Mouse (Mus musculus) kidney, adult 2 months (tissue): ENCODE data around the gene Trim32. TPM values are rescaled to one million over a fixed set of nuclear protein-coding genes. Genes with fewer than 3 reads are reported as not detected.

Source experiments
- DNase-seq: peaks from one replicate; pipeline ENCODE4 v3.0.0; 2021
- H3K27ac ChIP-seq: fragments of 200-500 bp; 2 replicates; pipeline ENCODE4 v1.5.1; 2012; ENCODE audit warnings: low read depth, low read length, control low read depth, inconsistent platforms; ENCODE audit not compliant: insufficient read depth
- H3K27me3 ChIP-seq: fragments of 200-500 bp; replicated peaks from 2 replicates; pipeline ENCODE4 v1.6.1; 2012; ENCODE audit warnings: mild to moderate bottlenecking, moderate library complexity, low read length, inconsistent platforms; ENCODE audit not compliant: control insufficient read depth, insufficient read depth
- H3K36me3 ChIP-seq: fragments of 200-500 bp; 2 replicates; pipeline ENCODE4 v1.6.1; 2012; ENCODE audit warnings: mild to moderate bottlenecking, moderate library complexity, low read length, inconsistent platforms; ENCODE audit not compliant: control insufficient read depth, insufficient read depth
- H3K4me1 ChIP-seq: fragments of 200-500 bp; 2 replicates; pipeline ENCODE4 v1.6.1; 2011; ENCODE audit warnings: low read length; ENCODE audit not compliant: control insufficient read depth, insufficient read depth
- H3K4me3 ChIP-seq: fragments of 200-500 bp; 2 replicates; pipeline ENCODE4 v1.5.1; 2011; ENCODE audit warnings: mild to moderate bottlenecking, low read depth, low read length, control low read depth; ENCODE audit not compliant: insufficient read depth
- CTCF ChIP-seq: fragments of 200-500 bp; conservative IDR thresholded peaks from 2 replicates; pipeline ENCODE4 v1.5.1; 2011; ENCODE audit warnings: low read depth, mild to moderate bottlenecking, control low read depth, low read length, moderate library complexity, mixed read lengths; ENCODE audit not compliant: insufficient read depth, insufficient read length
- POLR2A ChIP-seq: fragments of 200-500 bp; IDR thresholded peaks from one replicate; pipeline ENCODE4 v1.6.1; 2011; ENCODE audit warnings: low read depth, low read length, control low read depth
- WGBS: fragments of 180-500 bp; shearing (Covaris S2); methylation state at CpG from one replicate; pipeline ENCODE4 v1.1.7; 2018; 5-methylcytosine and 5-hydroxymethylcytosine counted together
- polyA plus RNA-seq: library from polyadenylated mRNA; depleted of rRNA; stranded (reverse); fragments of >200 nt; gene quantifications from 2 replicates; pipeline ENCODE4 v1.2.3, GENCODE M21; 2012; rRNA removed

Gene Trim32
- polyA plus RNA-seq: 19.6 and 20.6 TPM in 2 replicates

- TF ChIP-seq POLR2A (peak; percentile 41), CTCF (no peak)
- Histone ChIP-seq H3K4me1 (peaks cover 10% of the 10 kb centered on the region), H3K27me3 (no peaks in the 10 kb centered on the region), H3K36me3 (no peaks in the 10 kb centered on the region), H3K27ac (peak within 1 kb of the TSS; percentile 49), H3K4me3 (peak within 1 kb of the TSS; percentile 94)
- 4% methylated on average over 33 of the region's 33 CpGs for WGBS
- DNase-seq: peak; percentile 99
Observed at GRCm38 (mm10) chr4:65604504-65605150, at the start of gene Trim32. Trim32 (plus strand) TSS chr4:65604986.

- TF ChIP-seq CTCF (no peak), POLR2A (no peak)
- Histone ChIP-seq H3K27ac (no peak overlapping the region), H3K4me1 (no peaks in the 10 kb centered on the region), H3K27me3 (no peaks in the 10 kb centered on the region), H3K36me3 (no peaks in the 10 kb centered on the region), H3K4me3 (no peak overlapping the region)
- DNase-seq: no peak
- WGBS: 66% methylated on average over 4 of the region's 4 CpGs
Observed at GRCm38 (mm10) chr4:65565493-65565892, 39.3 kb upstream of the Trim32 start.

- WGBS: 64% methylated on average over 1 of the region's 1 CpGs
- DNase-seq: no peak
Observed at GRCm38 (mm10) chr4:65580254-65580653, 24.5 kb upstream of the Trim32 start.

GRCm38 (mm10) chr4:65586947-65587346, 17.8 kb upstream of the Trim32 start:
- 44% methylated on average over 5 of the region's 5 CpGs for WGBS
- H3K36me3 ChIP-seq: no peaks in the 10 kb centered on the region
- no peak for DNase-seq

More at GRCm38 (mm10) chr4:65580254-65580653, 24.5 kb upstream of the Trim32 start:
- no peak overlapping the region for H3K27ac ChIP-seq
- TF ChIP-seq POLR2A: no peak
- TF ChIP-seq CTCF: no peak
- H3K36me3 ChIP-seq: no peaks in the 10 kb centered on the region
- no peaks in the 10 kb centered on the region for H3K4me1 ChIP-seq
- H3K27me3 ChIP-seq: no peaks in the 10 kb centered on the region
- H3K4me3 ChIP-seq: no peak overlapping the region

GRCm38 (mm10) chr4:65589780-65590179, 15.0 kb upstream of the Trim32 start:
- H3K4me1 ChIP-seq: no peaks in the 10 kb centered on the region
- no peak overlapping the region for H3K4me3 ChIP-seq
- peak; percentile 65 for DNase-seq
- TF ChIP-seq POLR2A (no peak), CTCF (peak; percentile 71)
- no peaks in the 10 kb centered on the region for H3K36me3 ChIP-seq
- H3K27ac ChIP-seq: no peak overlapping the region
- no peaks in the 10 kb centered on the region for H3K27me3 ChIP-seq

More at GRCm38 (mm10) chr4:65586947-65587346, 17.8 kb upstream of the Trim32 start:
- TF ChIP-seq POLR2A (no peak), CTCF (no peak)
- Histone ChIP-seq H3K27ac (no peak overlapping the region), H3K4me3 (no peak overlapping the region), H3K27me3 (no peaks in the 10 kb centered on the region), H3K4me1 (no peaks in the 10 kb centered on the region)

- no peak overlapping the region for H3K27ac ChIP-seq
- no peaks in the 10 kb centered on the region for H3K27me3 ChIP-seq
- WGBS: 65% methylated on average over 5 of the region's 5 CpGs
- TF ChIP-seq POLR2A (no peak), CTCF (no peak)
- DNase-seq: no peak
- no peak overlapping the region for H3K4me3 ChIP-seq
- no peaks in the 10 kb centered on the region for H3K4me1 ChIP-seq
- H3K36me3 ChIP-seq: no peaks in the 10 kb centered on the region
Observed at GRCm38 (mm10) chr4:65594601-65595369, 10.0 kb upstream of the Trim32 start.

- 0 out of 2 replicates have a peak overlapping the region, but pooled peaks have one; percentile 13 for H3K27ac ChIP-seq
- H3K27me3 ChIP-seq: no peaks in the 10 kb centered on the region
- H3K4me3 ChIP-seq: peak overlapping the region; percentile 94
- DNase-seq: peak; percentile 27
- TF ChIP-seq POLR2A: no peak
- no peak for TF ChIP-seq CTCF
- no peaks in the 10 kb centered on the region for H3K36me3 ChIP-seq
- under 1% methylated on average over 21 of the region's 21 CpGs for WGBS
- peaks cover 12% of the 10 kb centered on the region for H3K4me1 ChIP-seq
Observed at GRCm38 (mm10) chr4:65605151-65605702, 441 bp downstream of the Trim32 start.
